25 mouse cellular contexts compared by ENCODE assay signal in the genomic region with DNA sequence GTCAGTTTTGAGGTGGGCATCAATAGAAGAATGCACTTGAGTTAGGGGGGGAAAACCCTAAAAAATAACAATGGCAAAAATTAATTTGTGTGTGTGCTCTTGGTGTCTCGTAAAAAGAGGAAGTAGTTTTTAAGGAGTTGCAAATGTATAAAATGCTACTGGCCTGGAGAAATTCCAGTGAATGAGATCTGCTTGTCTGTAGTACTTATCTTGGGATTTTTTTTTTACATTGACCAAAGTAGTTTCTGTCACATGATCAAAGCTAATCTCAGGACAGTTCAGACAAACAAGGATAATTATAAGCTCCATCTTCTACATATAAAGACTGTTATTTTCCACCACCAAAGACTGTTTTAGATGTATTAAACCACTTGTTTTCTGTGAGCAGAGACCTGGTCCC.
DNase-seq lines count a peak whose midpoint lies in the region; ATAC-seq and TF ChIP-seq lines count a peak whose summit lies in the region.
"Had no signal": no experiment of that assay in that cellular context is flagged by ENCODE, and none has a peak within 500 bp of the region (broad histone marks: within the 10 kb centered on the region; RNA-seq: fewer than 3 reads in every experiment).

No protein-coding gene starts in this region.

- no peak overlapping the region for H3K4me3 ChIP-seq in kidney, postnatal 0 days (replicated peaks; ENCODE audit: low read depth, low read length)
- H3K4me3 ChIP-seq in kidney, embryonic 16.5 days (ENCODE audit: low read length) = no peak overlapping the region
- no peak overlapping the region for H3K4me3 ChIP-seq in bone marrow macrophage, adult 2 months (ENCODE audit: insufficient read depth, low read length)
- H3K4me3 ChIP-seq: forebrain, embryonic 13.5 days; heart, embryonic 13.5 days; hindbrain, embryonic 15.5 days; left cerebral cortex, adult 2 months; limb, embryonic 10.5 days; midbrain, embryonic 12.5 days; neural tube, embryonic 15.5 days had no signal

- H3K9me3 ChIP-seq in kidney, postnatal 0 days (replicated peaks; ENCODE audit: low read length) = no peaks in the 10 kb centered on the region
- H3K9me3 ChIP-seq in kidney, embryonic 16.5 days (ENCODE audit: low read length) = no peaks in the 10 kb centered on the region
- H3K9me3 ChIP-seq: forebrain, embryonic 13.5 days; heart, embryonic 13.5 days; hindbrain, embryonic 15.5 days; limb, embryonic 10.5 days; midbrain, embryonic 12.5 days; neural tube, embryonic 15.5 days had no signal

- H3K36me3 ChIP-seq in kidney, postnatal 0 days (ENCODE audit: insufficient read depth, low read length) = no peaks in the 10 kb centered on the region
- H3K36me3 ChIP-seq in kidney, embryonic 16.5 days (ENCODE audit: insufficient read depth, low read length) = no peaks in the 10 kb centered on the region
- H3K36me3 ChIP-seq: heart, embryonic 13.5 days; hindbrain, embryonic 15.5 days; limb, embryonic 10.5 days; midbrain, embryonic 12.5 days; neural tube, embryonic 15.5 days had no signal

- intact Hi-C loops in left cerebral cortex, postnatal 14 days (cut with DNase I) = no loop called here

- TF ChIP-seq CTCF in kidney, postnatal 0 days (IDR thresholded peaks at IDR 0.05; ENCODE audit: low read depth) = no peak
- TF ChIP-seq CTCF in bone marrow macrophage, adult 2 months (IDR thresholded peaks at IDR 0.05; ENCODE audit: low read depth, low read length) = no peak

- H3K4me2 ChIP-seq in kidney, postnatal 0 days (ENCODE audit: low read length) = no peak overlapping the region
- no peak overlapping the region for H3K4me2 ChIP-seq in kidney, embryonic 16.5 days (replicated peaks; ENCODE audit: low read depth, low read length)
- H3K4me2 ChIP-seq: forebrain, embryonic 13.5 days; heart, embryonic 13.5 days; hindbrain, embryonic 15.5 days; midbrain, embryonic 12.5 days; neural tube, embryonic 15.5 days had no signal

- ATAC-seq in kidney, postnatal 0 days (replicated peaks; ENCODE audit: low FRiP score, low read depth) = no peak
- no peak for ATAC-seq in kidney, embryonic 16.5 days (ENCODE audit: low FRiP score, low TSS enrichment)
- peak; percentile 40 for ATAC-seq in megakaryocyte progenitor cell, adult 5-6 weeks (replicated peaks; ENCODE audit: poor library complexity)
- ATAC-seq: activated CD4-positive, CD25-positive, alpha-beta regulatory T cell, adult 4 months; forebrain, embryonic 13.5 days had no signal

- peak; percentile 11 for DNase-seq in kidney, postnatal 0 days (ENCODE audit: low spot score)
- DNase-seq in 416B (ENCODE audit: low read depth) = peak; percentile 51
- no peak for DNase-seq in frontal cortex, postnatal 36 days (ENCODE audit: low spot score in 2 of 2)
- no peak for DNase-seq in left cerebral cortex, postnatal 14 days (ENCODE audit: low spot score in 2 of 2)
- DNase-seq: adrenal gland, postnatal 10 days; cerebellum, adult 2 months; cerebellum, postnatal 25 days; gastrocnemius, postnatal 10 days; kidney, adult 9 months; kidney, postnatal 4 days; liver; right cerebral cortex, postnatal 4 days; thymus, adult 18-20 months; thymus, postnatal 4 days had no signal

- no peak for TF ChIP-seq POLR2A in bone marrow macrophage, adult 2 months (IDR thresholded peaks at IDR 0.05; ENCODE audit: borderline replicate concordance, low read depth, low read length)

- no peaks in the 10 kb centered on the region for H3K27me3 ChIP-seq in kidney, postnatal 0 days (ENCODE audit: insufficient read depth, low read length)
- H3K27me3 ChIP-seq in kidney, embryonic 16.5 days (ENCODE audit: insufficient read depth, low read length) = no peaks in the 10 kb centered on the region
- H3K27me3 ChIP-seq: forebrain, embryonic 13.5 days; heart, embryonic 13.5 days; hindbrain, embryonic 15.5 days; midbrain, embryonic 12.5 days; neural tube, embryonic 15.5 days had no signal

- H3K9ac ChIP-seq in kidney, postnatal 0 days (ENCODE audit: low read depth, low read length) = no peak overlapping the region
- H3K9ac ChIP-seq in kidney, embryonic 16.5 days (replicated peaks; ENCODE audit: low read length) = no peak overlapping the region
- H3K9ac ChIP-seq: forebrain, embryonic 13.5 days; heart, embryonic 13.5 days; hindbrain, embryonic 15.5 days; midbrain, embryonic 12.5 days; neural tube, embryonic 15.5 days had no signal

- 69% methylated on average over 1 of the region's 1 CpGs for WGBS in kidney, postnatal 0 days
- WGBS in kidney, embryonic 16.5 days = 64% methylated on average over 1 of the region's 1 CpGs

- no peak overlapping the region for H3K27ac ChIP-seq in kidney, postnatal 0 days
- H3K27ac ChIP-seq in kidney, embryonic 16.5 days (ENCODE audit: low read length) = no peak overlapping the region
- H3K27ac ChIP-seq in bone marrow macrophage, adult 2 months (ENCODE audit: insufficient read depth, low read depth, low read length) = peak overlapping the region; percentile 99
- H3K27ac ChIP-seq: forebrain, embryonic 13.5 days; hindbrain, embryonic 15.5 days; limb, embryonic 10.5 days; midbrain, embryonic 12.5 days; neural tube, embryonic 15.5 days had no signal

- no peaks in the 10 kb centered on the region for H3K4me1 ChIP-seq in kidney, postnatal 0 days (replicated peaks; ENCODE audit: insufficient read depth, low read length)
- no peaks in the 10 kb centered on the region for H3K4me1 ChIP-seq in kidney, embryonic 16.5 days (ENCODE audit: insufficient read depth, low read length)
- H3K4me1 ChIP-seq in bone marrow macrophage, adult 2 months (ENCODE audit: control insufficient read depth, insufficient read depth, low read length) = peaks cover 28% of the 10 kb centered on the region
- H3K4me1 ChIP-seq: forebrain, embryonic 13.5 days; hindbrain, embryonic 15.5 days; limb, embryonic 10.5 days; midbrain, embryonic 12.5 days; neural tube, embryonic 15.5 days had no signal

Comparison
In these comparisons a context has a peak if more than half of its experiments do, and no peak if none do; other contexts are left out.
1. DNase-seq: peak in kidney, postnatal 0 days (single experiment) and 416B (single experiment); none in frontal cortex, postnatal 36 days (0 of 2) and left cerebral cortex, postnatal 14 days (0 of 2).